Mouse (Mus musculus): Measurements from ENCODE around the gene Dync1i1. TPM values are rescaled to one million over a fixed set of nuclear protein-coding genes. Genes with fewer than 3 reads are reported as not detected.

The Dync1i1 gene
- total and polyA plus RNA-seq, 2 experiments from 2014 or later, result 132 to 134 TPM

GRCm38 (mm10) chr6:5846154-5846553 is 120.7 kb downstream of the Dync1i1 start:
- Histone ChIP-seq H3K36me3 (ENCODE audit: insufficient read depth) (no peaks in the 10 kb centered on the region), H3K4me2 (ENCODE audit: low read depth) (no peak overlapping the region), H3K9me3 (ENCODE audit: low read length) (no peaks in the 10 kb centered on the region), H3K4me1 (ENCODE audit: insufficient read depth) (no peaks in the 10 kb centered on the region), H3K4me3 (ENCODE audit: low read depth, low read length) (no peak overlapping the region), H3K27ac (ENCODE audit: low read depth, low read length) (no peak overlapping the region), H3K9ac (no peak overlapping the region), H3K27me3 (ENCODE audit: insufficient read depth, low read length) (no peaks in the 10 kb centered on the region)
- 96% methylated on average over 5 of the region's 5 CpGs for WGBS
- DNase-seq, result no peak
- no peak for ATAC-seq
- TF ChIP-seq CTCF (IDR thresholded peaks at IDR 0.05; ENCODE audit: low read depth), result no peak

DNA sequence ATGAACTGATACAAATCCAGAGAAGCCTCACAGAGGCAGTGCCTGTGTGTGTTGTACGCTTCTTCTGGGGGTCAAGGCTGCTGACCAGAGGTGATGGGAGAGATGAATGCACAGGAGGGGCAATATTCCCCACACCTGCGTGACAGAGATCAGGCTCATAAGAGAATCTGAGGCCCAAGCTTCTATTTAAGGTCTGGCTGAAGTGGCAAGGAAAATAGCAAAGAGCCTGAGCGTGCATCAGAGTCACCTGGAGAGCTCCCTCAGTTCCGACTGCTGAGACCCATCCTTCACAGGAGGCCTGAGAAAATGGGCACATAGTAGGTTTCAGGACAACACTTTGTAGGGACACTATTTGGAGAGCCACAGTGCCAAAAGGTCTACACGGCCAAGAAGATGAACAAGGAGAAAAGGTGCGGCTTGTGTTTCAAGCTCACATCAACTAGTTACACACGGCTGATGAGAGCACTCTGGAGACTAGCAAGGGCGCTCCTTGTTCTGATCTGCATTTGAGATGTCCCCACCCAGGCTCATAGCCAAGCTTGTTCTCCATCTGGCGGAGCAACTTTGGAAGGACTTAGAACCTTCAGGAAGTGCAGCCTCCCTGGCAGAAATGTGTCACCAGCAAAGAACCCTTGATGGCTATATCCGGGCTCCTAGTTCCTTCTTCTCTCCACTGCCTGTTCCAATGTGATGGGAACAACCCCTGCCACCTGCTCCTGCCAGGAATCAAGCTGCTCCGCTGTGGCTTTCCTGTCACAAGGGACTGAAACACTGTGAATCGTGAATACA is 128.8 kb downstream of the Dync1i1 start:
- no peaks in the 10 kb centered on the region for H3K27me3 ChIP-seq (ENCODE audit: insufficient read depth, low read length)
- H3K4me1 ChIP-seq (ENCODE audit: insufficient read depth), result no peaks in the 10 kb centered on the region; the same call in 1 of the 2 replicates
- ATAC-seq (peak; percentile 16; the same call in 1 of the 2 replicates), DNase-seq (no peak)
- no peaks in the 10 kb centered on the region for H3K9me3 ChIP-seq (ENCODE audit: low read length)
- 87% methylated on average over 12 of the region's 12 CpGs for WGBS
- no peak overlapping the region for H3K9ac ChIP-seq
- no peak overlapping the region for H3K4me2 ChIP-seq (ENCODE audit: low read depth)
- no peak for TF ChIP-seq CTCF (IDR thresholded peaks at IDR 0.05; ENCODE audit: low read depth)
- no peak overlapping the region for H3K27ac ChIP-seq (ENCODE audit: low read depth, low read length)
- H3K4me3 ChIP-seq (ENCODE audit: low read depth, low read length), result no peak overlapping the region
- no peaks in the 10 kb centered on the region for H3K36me3 ChIP-seq (ENCODE audit: insufficient read depth)

DNA sequence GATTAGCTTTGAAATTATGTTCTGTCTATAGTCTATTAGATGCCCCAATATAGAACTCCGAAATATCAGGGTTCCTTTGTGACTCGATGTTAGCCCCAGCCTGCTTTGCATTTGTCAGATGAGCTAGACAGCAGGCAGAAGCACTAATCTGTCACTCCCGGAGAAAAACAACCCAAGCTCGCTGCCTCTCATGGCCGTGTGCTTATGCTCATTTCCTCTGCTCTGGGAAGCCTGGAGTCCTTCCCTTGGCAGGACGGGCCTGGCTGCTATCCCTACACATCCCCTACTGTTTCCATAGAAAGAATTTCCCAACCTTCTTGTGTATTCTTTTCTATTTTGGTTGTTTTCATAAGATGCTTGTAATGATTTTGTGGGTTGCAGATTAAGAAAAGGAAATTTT is 130.1 kb downstream of the Dync1i1 start:
- no peak for TF ChIP-seq CTCF (IDR thresholded peaks at IDR 0.05; ENCODE audit: low read depth)
- no peaks in the 10 kb centered on the region for H3K27me3 ChIP-seq (ENCODE audit: insufficient read depth, low read length)
- no peak overlapping the region for H3K4me3 ChIP-seq (ENCODE audit: low read depth, low read length)
- no peak overlapping the region for H3K9ac ChIP-seq
- no peaks in the 10 kb centered on the region for H3K36me3 ChIP-seq (ENCODE audit: insufficient read depth)
- peak; percentile 19 for DNase-seq
- no peak overlapping the region for H3K27ac ChIP-seq (ENCODE audit: low read depth, low read length)
- no peak overlapping the region for H3K4me2 ChIP-seq (ENCODE audit: low read depth)
- 46% methylated on average over 6 of the region's 6 CpGs for WGBS
- no peaks in the 10 kb centered on the region; the same call in 1 of the 2 replicates for H3K4me1 ChIP-seq (ENCODE audit: insufficient read depth)
- peak; percentile 27; the same call in 1 of the 2 replicates for ATAC-seq
- no peaks in the 10 kb centered on the region for H3K9me3 ChIP-seq (ENCODE audit: low read length)

GRCm38 (mm10) chr6:5858371-5858770 is 132.9 kb downstream of the Dync1i1 start:
- no peak for ATAC-seq
- no peak overlapping the region for H3K4me2 ChIP-seq (ENCODE audit: low read depth)

GRCm38 (mm10) chr6:5858901-5859598 is 133.6 kb downstream of the Dync1i1 start:
- H3K36me3 ChIP-seq (ENCODE audit: insufficient read depth), result no peaks in the 10 kb centered on the region
- H3K27me3 ChIP-seq (ENCODE audit: insufficient read depth, low read length), result no peaks in the 10 kb centered on the region
- 66% methylated on average over 20 of the region's 20 CpGs for WGBS
- no peaks in the 10 kb centered on the region; the same call in 1 of the 2 replicates for H3K4me1 ChIP-seq (ENCODE audit: insufficient read depth)
- no peak overlapping the region for H3K9ac ChIP-seq
- no peaks in the 10 kb centered on the region for H3K9me3 ChIP-seq (ENCODE audit: low read length)
- no peak overlapping the region for H3K4me3 ChIP-seq (ENCODE audit: low read depth, low read length)
- DNase-seq (no peak), ATAC-seq (peak; percentile 36; the same call in 1 of the 2 replicates)
- no peak for TF ChIP-seq CTCF (IDR thresholded peaks at IDR 0.05; ENCODE audit: low read depth)
- H3K27ac ChIP-seq (ENCODE audit: low read depth, low read length), result no peak overlapping the region
- no peak overlapping the region for H3K4me2 ChIP-seq (ENCODE audit: low read depth)

More at GRCm38 (mm10) chr6:5858371-5858770, 132.9 kb downstream of the Dync1i1 start:
- Histone ChIP-seq H3K9ac (no peak overlapping the region), H3K27ac (ENCODE audit: low read depth, low read length) (no peak overlapping the region), H3K9me3 (ENCODE audit: low read length) (no peaks in the 10 kb centered on the region), H3K27me3 (ENCODE audit: insufficient read depth, low read length) (no peaks in the 10 kb centered on the region), H3K36me3 (ENCODE audit: insufficient read depth) (no peaks in the 10 kb centered on the region), H3K4me3 (ENCODE audit: low read depth, low read length) (no peak overlapping the region), H3K4me1 (ENCODE audit: insufficient read depth) (no peaks in the 10 kb centered on the region; the same call in 1 of the 2 replicates)
- WGBS, result 11% methylated on average over 12 of the region's 12 CpGs
- DNase-seq, result peak; percentile 88
- peak; percentile 79 for TF ChIP-seq CTCF (IDR thresholded peaks at IDR 0.05; ENCODE audit: low read depth)

DNA sequence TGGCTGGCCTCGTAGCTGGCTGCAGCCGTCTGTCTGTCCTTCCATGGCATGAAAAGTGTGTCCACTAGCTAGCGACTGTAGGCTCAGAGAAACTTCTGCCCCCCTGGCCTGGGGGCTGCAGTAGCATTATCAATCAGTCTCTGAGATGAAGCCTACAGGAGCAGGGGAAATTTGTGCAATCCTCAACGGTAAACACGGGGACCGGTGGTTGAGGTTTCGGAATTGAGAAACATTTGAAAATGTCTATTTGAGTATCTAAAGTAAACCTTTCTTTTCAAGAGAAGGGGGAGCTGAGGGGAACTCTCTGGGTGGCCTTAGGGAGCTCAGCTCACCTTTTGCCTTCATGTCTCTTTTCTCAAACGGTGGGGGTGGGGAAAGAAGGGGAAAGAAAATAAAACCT is 134.2 kb downstream of the Dync1i1 start:
- Histone ChIP-seq H3K27ac (ENCODE audit: low read depth, low read length) (no peak overlapping the region), H3K4me1 (ENCODE audit: insufficient read depth) (no peaks in the 10 kb centered on the region; the same call in 1 of the 2 replicates), H3K4me3 (ENCODE audit: low read depth, low read length) (no peak overlapping the region), H3K27me3 (ENCODE audit: insufficient read depth, low read length) (no peaks in the 10 kb centered on the region), H3K9ac (no peak overlapping the region), H3K4me2 (ENCODE audit: low read depth) (no peak overlapping the region), H3K9me3 (ENCODE audit: low read length) (no peaks in the 10 kb centered on the region), H3K36me3 (ENCODE audit: insufficient read depth) (no peaks in the 10 kb centered on the region)
- ATAC-seq, result no peak
- WGBS, result 79% methylated on average over 8 of the region's 8 CpGs
- no peak for DNase-seq
- TF ChIP-seq CTCF (IDR thresholded peaks at IDR 0.05; ENCODE audit: low read depth), result no peak

- DNase-seq, result no peak
- TF ChIP-seq CTCF (IDR thresholded peaks at IDR 0.05; ENCODE audit: low read depth), result no peak
- ATAC-seq, result no peak
- Histone ChIP-seq H3K27me3 (ENCODE audit: insufficient read depth, low read length) (no peaks in the 10 kb centered on the region), H3K4me3 (ENCODE audit: low read depth, low read length) (no peak overlapping the region), H3K9ac (no peak overlapping the region), H3K9me3 (ENCODE audit: low read length) (no peaks in the 10 kb centered on the region), H3K4me2 (ENCODE audit: low read depth) (no peak overlapping the region), H3K27ac (ENCODE audit: low read depth, low read length) (no peak overlapping the region), H3K4me1 (ENCODE audit: insufficient read depth) (no peaks in the 10 kb centered on the region), H3K36me3 (ENCODE audit: insufficient read depth) (no peaks in the 10 kb centered on the region)
- WGBS, result 78% methylated on average over 5 of the region's 5 CpGs
Observed at GRCm38 (mm10) chr6:5866091-5866490, 140.7 kb downstream of the Dync1i1 start.
